Mouse (Mus musculus): Measurements from ENCODE around the gene Prc1. TPM values are rescaled to one million over a fixed set of nuclear protein-coding genes. Genes with fewer than 3 reads are reported as not detected.
A peak's percentile ranks its signal among the peaks of the same experiment; 100 is the strongest.

Gene Prc1
- polyA plus RNA-seq, 1 experiment: 37.3 TPM

DNA sequence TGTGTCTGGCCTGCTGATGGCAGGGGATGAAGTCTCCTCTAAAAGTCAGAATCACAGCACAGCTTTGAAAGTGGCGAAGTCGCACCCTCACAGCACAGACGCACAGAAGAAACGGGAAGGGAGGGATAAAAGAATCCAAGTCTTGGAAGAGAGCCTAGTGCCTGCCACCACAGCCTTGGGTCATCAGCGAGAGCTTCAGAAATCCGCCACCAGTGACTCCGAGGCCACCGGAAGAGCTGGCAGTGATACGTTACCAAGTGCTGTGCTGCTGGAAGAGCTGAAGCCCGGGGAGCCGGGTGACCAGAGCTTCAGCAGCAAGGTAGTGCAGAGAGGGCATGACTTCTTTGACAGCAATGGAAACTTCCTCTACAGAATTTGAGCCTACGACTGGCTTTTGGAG, 29.6 kb upstream of the Prc1 start:
- TF ChIP-seq POLR2A (IDR thresholded peaks at IDR 0.05; ENCODE audit: borderline replicate concordance, extremely low read depth, insufficient read depth, insufficient read length, poor library complexity, severe bottlenecking) (no peak), CTCF (IDR thresholded peaks at IDR 0.05; ENCODE audit: borderline replicate concordance, extremely low read depth, insufficient read depth, insufficient read length) (no peak)
- no peak for DNase-seq (ENCODE audit: low read depth)

GRCm38 (mm10) chr7:80267764-80268163, 26.5 kb upstream of the Prc1 start:
- TF ChIP-seq CTCF (IDR thresholded peaks at IDR 0.05; ENCODE audit: borderline replicate concordance, extremely low read depth, insufficient read depth, insufficient read length) (no peak), POLR2A (IDR thresholded peaks at IDR 0.05; ENCODE audit: borderline replicate concordance, extremely low read depth, insufficient read depth, insufficient read length, poor library complexity, severe bottlenecking) (no peak)
- DNase-seq (ENCODE audit: low read depth): no peak

GRCm38 (mm10) chr7:80268897-80269750, 25.1 kb upstream of the Prc1 start, which contains the start of gene Vps33b:
Gene Vps33b (plus strand): TSS chr7:80269649.
- peak; percentile 44; the same call in 1 of the 2 replicates for TF ChIP-seq POLR2A (IDR thresholded peaks at IDR 0.05; ENCODE audit: borderline replicate concordance, extremely low read depth, insufficient read depth, insufficient read length, poor library complexity, severe bottlenecking)
- TF ChIP-seq CTCF (IDR thresholded peaks at IDR 0.05; ENCODE audit: borderline replicate concordance, extremely low read depth, insufficient read depth, insufficient read length): no peak
- peak; percentile 97 for DNase-seq (ENCODE audit: low read depth)

DNA sequence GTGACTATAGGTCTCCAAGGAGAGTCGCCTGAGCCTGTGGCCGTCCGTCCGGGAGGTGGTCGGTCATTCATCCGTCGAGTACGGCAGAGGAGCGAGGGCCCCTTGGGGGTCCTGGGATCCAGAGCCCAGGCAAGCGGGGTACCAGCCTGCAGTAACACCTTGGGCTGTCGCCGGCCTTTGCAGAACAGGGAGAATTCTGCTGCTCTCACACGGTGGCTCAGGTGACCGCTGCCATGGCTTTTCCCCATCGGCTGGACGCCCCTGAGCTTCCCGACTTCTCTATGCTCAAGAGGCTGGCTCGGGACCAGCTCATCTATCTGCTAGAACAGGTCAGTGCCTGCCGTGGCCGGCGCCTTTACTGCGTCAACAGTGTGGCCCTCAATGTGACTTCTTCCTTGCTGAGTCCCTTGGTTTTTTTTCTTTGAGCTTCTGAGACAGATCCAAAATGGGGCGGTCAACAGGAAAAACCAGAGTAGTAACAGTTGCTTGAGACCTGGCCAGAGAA, 24.4 kb upstream of the Prc1 start:
- TF ChIP-seq POLR2A (IDR thresholded peaks at IDR 0.05; ENCODE audit: borderline replicate concordance, extremely low read depth, insufficient read depth, insufficient read length, poor library complexity, severe bottlenecking) (no peak), CTCF (IDR thresholded peaks at IDR 0.05; ENCODE audit: borderline replicate concordance, extremely low read depth, insufficient read depth, insufficient read length) (no peak)
- peak; percentile 57 for DNase-seq (ENCODE audit: low read depth)

DNA sequence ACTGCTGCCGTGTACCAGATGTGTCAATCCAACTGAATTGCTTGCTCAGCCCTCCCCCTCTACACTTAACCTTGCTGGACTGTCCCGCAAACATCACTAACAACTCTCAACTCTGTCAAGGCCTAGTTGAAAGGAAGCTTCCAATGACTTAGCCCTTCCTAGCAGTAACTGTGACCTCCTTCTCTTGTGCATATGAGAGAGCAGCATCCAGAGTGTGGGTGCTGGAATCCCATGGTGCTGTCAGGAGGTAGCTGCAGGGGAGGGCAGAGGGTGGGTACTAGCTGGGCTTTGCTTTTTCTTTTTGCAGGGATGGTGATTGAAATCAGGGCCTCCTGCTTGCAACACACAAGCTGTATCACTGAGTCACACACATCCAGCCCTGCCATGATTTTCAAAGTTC, 20.8 kb upstream of the Prc1 start:
- no peak for TF ChIP-seq CTCF (IDR thresholded peaks at IDR 0.05; ENCODE audit: borderline replicate concordance, extremely low read depth, insufficient read depth, insufficient read length)
- no peak for TF ChIP-seq POLR2A (IDR thresholded peaks at IDR 0.05; ENCODE audit: borderline replicate concordance, extremely low read depth, insufficient read depth, insufficient read length, poor library complexity, severe bottlenecking)
- DNase-seq (ENCODE audit: low read depth): no peak

- TF ChIP-seq CTCF (IDR thresholded peaks at IDR 0.05; ENCODE audit: borderline replicate concordance, extremely low read depth, insufficient read depth, insufficient read length): no peak
- no peak for TF ChIP-seq POLR2A (IDR thresholded peaks at IDR 0.05; ENCODE audit: borderline replicate concordance, extremely low read depth, insufficient read depth, insufficient read length, poor library complexity, severe bottlenecking)
- no peak for DNase-seq (ENCODE audit: low read depth)
Observed at GRCm38 (mm10) chr7:80276374-80276773, 17.9 kb upstream of the Prc1 start.

- TF ChIP-seq CTCF (IDR thresholded peaks at IDR 0.05; ENCODE audit: borderline replicate concordance, extremely low read depth, insufficient read depth, insufficient read length): no peak
- no peak for TF ChIP-seq POLR2A (IDR thresholded peaks at IDR 0.05; ENCODE audit: borderline replicate concordance, extremely low read depth, insufficient read depth, insufficient read length, poor library complexity, severe bottlenecking)
Observed at GRCm38 (mm10) chr7:80280032-80280431, 14.2 kb upstream of the Prc1 start.

DNA sequence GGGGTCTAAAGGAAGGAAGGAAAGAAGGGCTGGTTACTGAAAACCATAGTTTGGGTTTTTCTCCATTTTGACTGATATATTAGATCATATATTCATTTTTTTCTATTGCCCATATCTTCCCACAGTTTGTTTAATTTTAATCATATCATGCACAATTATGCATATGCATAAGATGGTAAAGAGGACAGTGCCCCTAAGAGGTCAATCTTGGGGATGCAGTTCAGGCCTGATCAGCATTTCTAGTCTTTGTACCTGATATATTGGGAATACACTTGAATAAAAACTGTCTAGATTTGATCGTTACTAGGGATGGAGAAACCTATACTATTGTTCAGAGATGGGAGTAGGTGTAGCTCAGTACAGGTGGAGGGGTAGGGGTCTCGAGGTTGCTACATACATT, 13.3 kb upstream of the Prc1 start:
- TF ChIP-seq CTCF (IDR thresholded peaks at IDR 0.05; ENCODE audit: borderline replicate concordance, extremely low read depth, insufficient read depth, insufficient read length) (no peak), POLR2A (IDR thresholded peaks at IDR 0.05; ENCODE audit: borderline replicate concordance, extremely low read depth, insufficient read depth, insufficient read length, poor library complexity, severe bottlenecking) (no peak)
- DNase-seq (ENCODE audit: low read depth): no peak

More at GRCm38 (mm10) chr7:80280032-80280431, 14.2 kb upstream of the Prc1 start:
- no peak for DNase-seq (ENCODE audit: low read depth)

- TF ChIP-seq CTCF (IDR thresholded peaks at IDR 0.05; ENCODE audit: borderline replicate concordance, extremely low read depth, insufficient read depth, insufficient read length) (no peak), POLR2A (IDR thresholded peaks at IDR 0.05; ENCODE audit: borderline replicate concordance, extremely low read depth, insufficient read depth, insufficient read length, poor library complexity, severe bottlenecking) (no peak)
- no peak for DNase-seq (ENCODE audit: low read depth)
Observed at GRCm38 (mm10) chr7:80281646-80282045, 12.6 kb upstream of the Prc1 start.

DNA sequence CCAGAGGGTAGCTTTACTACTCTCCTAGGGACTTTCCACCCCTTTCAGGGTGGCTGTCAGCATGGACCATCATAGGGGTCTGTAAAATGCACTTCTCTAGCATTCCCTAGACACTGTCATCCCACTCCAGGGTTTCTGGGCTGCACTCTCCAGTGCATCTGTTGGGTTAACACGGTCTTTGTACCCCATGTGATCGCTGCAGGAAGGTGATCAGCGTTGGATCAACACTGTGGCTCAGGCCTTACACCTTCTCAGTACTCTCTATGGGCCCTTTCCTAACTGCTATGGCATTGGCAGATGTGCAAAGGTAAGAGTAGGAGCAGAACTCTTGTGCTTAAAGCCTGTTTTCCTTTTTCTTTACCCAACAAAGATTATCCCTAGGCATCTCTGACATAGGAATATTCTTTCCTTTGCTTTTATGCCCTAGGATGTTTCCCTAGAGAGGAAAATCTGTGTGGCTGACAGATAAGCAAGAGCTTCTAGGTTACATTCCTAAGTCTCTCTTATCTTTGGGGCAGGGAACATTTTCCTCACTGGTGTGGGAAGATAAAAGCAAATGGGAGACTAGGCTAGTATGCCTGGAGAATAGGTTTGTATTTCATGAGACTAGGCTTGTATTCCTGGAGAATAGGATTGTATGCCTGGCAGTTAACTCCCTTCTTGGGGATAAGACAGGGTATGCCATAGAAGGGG, 10.9 kb upstream of the Prc1 start:
- DNase-seq (ENCODE audit: low read depth): no peak
- TF ChIP-seq POLR2A (IDR thresholded peaks at IDR 0.05; ENCODE audit: borderline replicate concordance, extremely low read depth, insufficient read depth, insufficient read length, poor library complexity, severe bottlenecking) (no peak), CTCF (IDR thresholded peaks at IDR 0.05; ENCODE audit: borderline replicate concordance, extremely low read depth, insufficient read depth, insufficient read length) (no peak)

DNA sequence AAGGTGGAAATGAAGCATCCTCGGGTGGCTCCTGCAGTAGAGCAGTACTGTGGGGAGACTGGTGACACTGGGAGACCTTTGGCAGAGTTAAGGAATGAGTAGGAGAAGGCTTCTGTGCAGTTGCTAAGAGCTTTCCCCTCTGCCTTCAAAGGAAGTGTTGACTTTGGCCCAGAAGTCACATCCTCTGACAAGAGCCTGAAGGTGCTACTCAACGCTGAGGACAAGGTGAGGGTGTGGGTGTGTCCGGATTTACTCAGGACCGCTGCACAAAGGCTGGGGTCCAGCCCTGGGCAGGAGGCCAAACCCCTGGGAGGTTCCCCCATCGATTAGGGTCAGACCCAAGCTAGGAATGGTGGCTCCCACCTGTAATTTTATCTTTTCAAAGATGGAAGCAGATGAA, 9.9 kb upstream of the Prc1 start:
- no peak for DNase-seq (ENCODE audit: low read depth)
- TF ChIP-seq POLR2A (IDR thresholded peaks at IDR 0.05; ENCODE audit: borderline replicate concordance, extremely low read depth, insufficient read depth, insufficient read length, poor library complexity, severe bottlenecking) (no peak), CTCF (IDR thresholded peaks at IDR 0.05; ENCODE audit: borderline replicate concordance, extremely low read depth, insufficient read depth, insufficient read length) (no peak)
